Mouse (Mus musculus) liver, postnatal 0 days (tissue): ENCODE data around the gene Aqp9.

ENCODE experiments used
- CTCF ChIP-seq: sonication (generic); IDR thresholded peaks from 2 replicates; pipeline ENCODE4 v1.5.1; 2016; ENCODE audit warnings: antibody characterized with exemption, low read depth
- EP300 ChIP-seq: IDR thresholded peaks from 2 replicates; pipeline ENCODE4 v1.6.1; 2016; ENCODE audit warnings: antibody characterized with exemption, low read depth, mild to moderate bottlenecking

GRCm38 (mm10) chr9:71135073-71135472 is 33.4 kb downstream of the Aqp9 start:
- TF ChIP-seq CTCF (no peak), EP300 (no peak)
